Mouse (Mus musculus) forebrain, embryonic 13.5 days (tissue): ENCODE results near the gene Zfp764. TPM values are rescaled to one million over a fixed set of nuclear protein-coding genes. Genes with fewer than 3 reads are reported as not detected.
A peak's percentile ranks its signal among the peaks of the same experiment; 100 is the strongest.
"Not testable (repeated sequence)": the region's sequence is repeated elsewhere in the genome, so short reads cannot be mapped to it uniquely, and the experiment has no call there.

ENCODE experiments used
- ATAC-seq: fragments of 200-750 bp; cut with Nextera tagmentation; 2 replicates; pipeline ENCODE4 v1.8.0; 2017
- H3K27ac ChIP-seq: fragments of 300-500 bp; sonication (generic); 2 replicates; pipeline ENCODE4 v1.5.1; 2015; ENCODE audit warnings: inconsistent platforms, mild to moderate bottlenecking, moderate library complexity
- H3K27me3 ChIP-seq: fragments of 300-500 bp; sonication (generic); 2 replicates; pipeline ENCODE4 v1.6.1; 2015; ENCODE audit warnings: mild to moderate bottlenecking, inconsistent platforms
- H3K36me3 ChIP-seq: fragments of 300-500 bp; sonication (generic); 2 replicates; pipeline ENCODE4 v1.6.1; 2015; ENCODE audit warnings: mild to moderate bottlenecking, inconsistent platforms; ENCODE audit not compliant: poor library complexity, severe bottlenecking
- H3K4me1 ChIP-seq: fragments of 300-500 bp; sonication (generic); 2 replicates; pipeline ENCODE4 v1.6.1; 2015; ENCODE audit warnings: inconsistent platforms
- H3K4me2 ChIP-seq: fragments of 300-500 bp; sonication (generic); 2 replicates; pipeline ENCODE4 v1.6.1; 2015; ENCODE audit warnings: inconsistent platforms, mild to moderate bottlenecking, moderate library complexity
- H3K4me3 ChIP-seq: fragments of 300-500 bp; sonication (generic); 2 replicates; pipeline ENCODE4 v1.5.1; 2015; ENCODE audit warnings: mild to moderate bottlenecking, inconsistent platforms
- H3K9ac ChIP-seq: fragments of 300-500 bp; sonication (generic); 2 replicates; pipeline ENCODE4 v1.6.1; 2015; ENCODE audit warnings: mild to moderate bottlenecking, inconsistent platforms
- H3K9me3 ChIP-seq: fragments of 300-500 bp; sonication (generic); replicated peaks from 2 replicates; pipeline ENCODE4 v1.6.1; 2016; ENCODE audit warnings: inconsistent platforms
- WGBS: fragments of 180-500 bp; shearing (Covaris S2); methylation state at CpG from one replicate; pipeline ENCODE4 v1.1.7; 2015; 5-methylcytosine and 5-hydroxymethylcytosine counted together
- polyA plus RNA-seq: library from polyadenylated mRNA; unstranded; fragments of >200 nt; fragmentation: Nextera tagmentation; extraction: Ambion mirVana; gene quantifications from 2 replicates; pipeline ENCODE4 v1.2.1, GENCODE M21; 2015

Gene Zfp764
- polyA plus RNA-seq, 1 experiment from 2014 or later = 4.3 TPM

DNA sequence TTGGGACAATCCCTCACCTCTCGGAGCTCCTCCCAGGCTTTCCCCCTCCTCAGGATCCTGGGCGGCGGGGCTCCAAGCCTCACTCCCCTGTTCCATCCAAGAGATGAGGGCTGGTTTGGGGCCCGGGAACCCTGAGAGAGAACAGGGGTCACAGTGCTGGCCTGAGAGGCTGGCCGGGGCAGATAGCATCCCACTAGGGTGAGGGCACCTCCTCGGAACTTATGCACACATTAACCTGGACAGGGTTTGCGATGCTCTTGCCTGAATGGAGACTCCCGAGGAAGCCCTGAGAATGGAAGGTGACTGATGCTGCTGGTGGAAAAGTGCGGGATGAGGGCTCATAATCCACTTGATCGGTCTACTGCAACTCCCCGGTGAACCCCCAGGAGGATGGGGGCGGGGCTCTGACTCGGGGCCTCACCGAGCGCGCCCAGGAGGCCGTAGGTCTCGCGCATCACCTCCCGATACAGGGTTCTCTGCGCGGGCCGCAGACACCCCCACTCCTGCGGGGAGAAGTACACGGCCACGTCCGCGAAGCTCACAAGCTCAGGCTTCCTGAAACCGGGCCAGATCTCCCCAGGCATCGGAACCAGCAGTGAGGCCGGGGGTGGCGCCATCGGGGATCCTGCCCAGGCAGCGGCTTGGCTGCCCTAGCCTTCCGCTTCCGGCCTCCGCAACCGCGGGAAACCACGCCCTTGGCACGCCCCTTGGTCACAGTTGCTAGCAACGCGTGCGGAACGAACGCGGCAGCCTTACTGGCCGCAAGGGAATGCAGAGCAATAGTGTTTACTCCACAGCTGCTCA is 15.0 kb upstream of the Zfp764 start, which contains the start of gene Zfp688:
Gene Zfp688 (minus strand): TSS at position 681 of the 804 bp plus-strand sequence.
- Histone ChIP-seq H3K4me2 (peak within 1 kb of the TSS; percentile 99), H3K27me3 (peaks cover 19% of the 10 kb centered on the region), H3K4me1 (peaks cover 13% of the 10 kb centered on the region), H3K27ac (0 out of 2 replicates have a peak within 1 kb of the TSS, but pooled peaks have one; percentile 40), H3K9ac (peak within 1 kb of the TSS; percentile 93), H3K36me3 (peaks cover 21% of the 10 kb centered on the region), H3K4me3 (peak within 1 kb of the TSS; percentile 87), H3K9me3 (no peaks in the 10 kb centered on the region)
- peak; percentile 98 for ATAC-seq
- WGBS = under 1% methylated on average over 48 of the region's 48 CpGs

GRCm38 (mm10) chr7:127411418-127411817 is 4.8 kb upstream of the Zfp764 start:
- peaks cover 4% of the 10 kb centered on the region; the same call in 1 of the 2 replicates for H3K36me3 ChIP-seq
- WGBS = 88% methylated on average over 2 of the region's 2 CpGs
- ATAC-seq = no peak

DNA sequence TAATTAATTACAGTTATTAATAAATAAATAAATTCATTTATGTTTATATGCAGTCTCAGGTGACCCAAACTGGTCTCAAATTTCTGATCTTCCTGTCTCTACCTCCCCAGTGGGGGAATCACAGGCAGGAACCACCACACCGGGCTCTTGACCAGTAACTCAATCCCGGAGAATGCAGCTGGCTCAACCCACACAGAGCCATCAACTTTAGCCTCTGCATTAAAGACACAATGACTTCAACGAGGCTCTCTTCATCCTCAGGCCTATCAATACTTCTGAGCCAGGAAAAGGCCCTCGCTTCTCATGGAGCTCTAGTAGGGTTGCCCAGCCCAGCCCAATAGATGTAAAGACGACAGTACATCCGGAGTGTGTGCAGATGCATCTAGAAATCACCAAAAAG is 2.5 kb downstream of the Zfp764 start:
- not testable (repeated sequence) for H3K27me3 ChIP-seq, H3K27ac ChIP-seq, H3K9ac ChIP-seq, H3K4me1 ChIP-seq, H3K4me3 ChIP-seq, H3K36me3 ChIP-seq, H3K4me2 ChIP-seq, ATAC-seq, H3K9me3 ChIP-seq
- 97% methylated on average over 6 of the region's 6 CpGs for WGBS

More at GRCm38 (mm10) chr7:127411418-127411817, 4.8 kb upstream of the Zfp764 start:
- H3K4me2 ChIP-seq = no peak overlapping the region
- no peaks in the 10 kb centered on the region for H3K9me3 ChIP-seq
- no peaks in the 10 kb centered on the region for H3K4me1 ChIP-seq
- no peak overlapping the region for H3K27ac ChIP-seq
- no peaks in the 10 kb centered on the region for H3K27me3 ChIP-seq
- H3K4me3 ChIP-seq = no peak overlapping the region
- no peak overlapping the region for H3K9ac ChIP-seq

DNA sequence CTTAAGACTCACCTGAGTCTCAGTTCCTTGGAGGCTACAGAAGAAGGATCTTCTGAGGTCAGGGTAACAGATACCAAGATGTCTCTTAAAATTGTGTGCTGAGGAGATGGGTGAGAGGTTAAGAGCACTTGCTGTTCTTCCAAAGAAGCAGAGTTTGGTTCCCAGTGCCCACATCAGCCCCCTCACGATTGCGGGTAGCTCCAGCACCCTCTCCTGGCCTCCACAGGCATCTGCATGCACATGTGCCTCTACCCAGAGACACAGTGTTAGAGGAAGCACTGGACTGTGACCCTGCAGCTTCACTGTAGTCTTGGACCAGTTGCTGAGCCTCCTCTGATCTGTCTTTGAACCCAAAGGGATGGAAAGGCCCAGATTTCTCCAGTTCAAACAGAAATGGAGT is 3.6 kb downstream of the Zfp764 start:
- Histone ChIP-seq H3K36me3 (peaks cover 6% of the 10 kb centered on the region; the same call in 1 of the 2 replicates), H3K4me2 (no peak overlapping the region), H3K9ac (no peak overlapping the region), H3K27me3 (no peaks in the 10 kb centered on the region), H3K27ac (no peak overlapping the region), H3K4me3 (no peak overlapping the region), H3K9me3 (no peaks in the 10 kb centered on the region), H3K4me1 (peaks cover 8% of the 10 kb centered on the region; the same call in 1 of the 2 replicates)
- 42% methylated on average over 2 of the region's 2 CpGs for WGBS
- no peak for ATAC-seq

- ATAC-seq = no peak
- Histone ChIP-seq H3K9me3 (no peaks in the 10 kb centered on the region), H3K27ac (no peak overlapping the region), H3K27me3 (0 out of 2 replicates have a peak, but pooled peaks cover 9% of the 10 kb centered on the region), H3K9ac (no peak overlapping the region), H3K4me2 (no peak overlapping the region), H3K4me3 (no peak overlapping the region), H3K4me1 (no peaks in the 10 kb centered on the region), H3K36me3 (peaks cover 6% of the 10 kb centered on the region; the same call in 1 of the 2 replicates)
- 58% methylated on average over 3 of the region's 3 CpGs for WGBS
Observed at GRCm38 (mm10) chr7:127400355-127400754, 6.3 kb downstream of the Zfp764 start.

- Histone ChIP-seq H3K9ac (peak overlapping the region; percentile 55), H3K4me1 (peaks cover 17% of the 10 kb centered on the region), H3K4me3 (peak overlapping the region; percentile 71), H3K9me3 (no peaks in the 10 kb centered on the region), H3K36me3 (peaks cover 14% of the 10 kb centered on the region), H3K27ac (peak overlapping the region; percentile 57; the same call in 1 of the 2 replicates), H3K27me3 (0 out of 2 replicates have a peak, but pooled peaks cover 9% of the 10 kb centered on the region), H3K4me2 (peak overlapping the region; percentile 78)
- no peak; the same call in 1 of the 2 replicates for ATAC-seq
- WGBS = 25% methylated on average over 7 of the region's 7 CpGs
Observed at GRCm38 (mm10) chr7:127393944-127394333, 12.7 kb downstream of the Zfp764 start.

DNA sequence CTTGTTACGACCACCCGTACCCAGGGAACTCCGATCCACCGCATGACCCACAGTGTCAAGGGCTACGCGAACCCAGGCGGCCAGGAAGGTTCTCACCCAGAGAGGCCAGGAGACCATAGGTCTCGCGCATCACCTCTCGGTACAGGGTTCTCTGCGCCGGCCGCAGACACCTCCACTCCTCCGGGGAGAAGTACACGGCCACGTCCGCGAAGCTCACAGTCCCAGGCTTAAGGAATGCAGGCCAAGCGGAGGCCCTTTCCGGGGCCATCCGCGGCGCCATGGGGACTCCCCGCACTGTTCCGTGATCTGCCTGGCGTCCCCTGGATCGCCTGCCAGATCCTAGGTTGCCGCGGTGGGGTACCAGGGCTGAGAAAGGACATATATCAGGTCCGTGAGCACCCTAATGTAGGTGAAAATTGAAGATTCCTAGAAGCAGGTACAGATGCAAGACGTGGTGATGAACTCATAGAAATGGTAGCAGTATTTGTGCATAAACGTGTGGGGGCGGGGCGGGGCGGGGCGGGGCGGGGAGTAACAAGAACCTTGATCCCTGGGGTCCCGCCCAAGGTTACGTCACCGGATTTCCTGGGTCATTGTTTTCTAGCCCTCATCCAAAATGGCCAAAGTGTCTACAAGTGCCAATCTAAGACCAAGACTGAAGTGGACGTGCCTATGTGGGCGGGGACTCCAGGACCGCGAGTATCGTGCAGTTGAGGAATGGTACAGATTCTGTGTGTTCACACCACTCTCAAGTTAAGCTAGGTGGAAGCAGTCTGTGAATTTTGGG is 13.3 kb downstream of the Zfp764 start, which contains the start of gene E430018J23Rik:
Gene E430018J23Rik (minus strand): TSS at position 473 of the 787 bp plus-strand sequence.
- Histone ChIP-seq H3K27ac (peak within 1 kb of the TSS; percentile 82), H3K4me1 (peaks cover 17% of the 10 kb centered on the region), H3K4me3 (peak within 1 kb of the TSS; percentile 71), H3K36me3 (peaks cover 14% of the 10 kb centered on the region), H3K9me3 (no peaks in the 10 kb centered on the region), H3K9ac (peak within 1 kb of the TSS; percentile 76), H3K4me2 (peak within 1 kb of the TSS; percentile 78), H3K27me3 (0 out of 2 replicates have a peak, but pooled peaks cover 9% of the 10 kb centered on the region)
- under 1% methylated on average over 45 of the region's 45 CpGs for WGBS
- ATAC-seq = peak; percentile 94

GRCm38 (mm10) chr7:127392251-127392824 is 14.3 kb downstream of the Zfp764 start:
- Histone ChIP-seq H3K4me1 (peaks cover 17% of the 10 kb centered on the region), H3K36me3 (peaks cover 14% of the 10 kb centered on the region), H3K4me2 (peak overlapping the region; percentile 78), H3K27ac (0 out of 2 replicates have a peak overlapping the region, but pooled peaks have one; percentile 82), H3K9me3 (no peaks in the 10 kb centered on the region), H3K9ac (peak overlapping the region; percentile 76), H3K27me3 (0 out of 2 replicates have a peak, but pooled peaks cover 9% of the 10 kb centered on the region), H3K4me3 (peak overlapping the region; percentile 71)
- WGBS = 83% methylated on average over 8 of the region's 8 CpGs
- ATAC-seq = no peak

DNA sequence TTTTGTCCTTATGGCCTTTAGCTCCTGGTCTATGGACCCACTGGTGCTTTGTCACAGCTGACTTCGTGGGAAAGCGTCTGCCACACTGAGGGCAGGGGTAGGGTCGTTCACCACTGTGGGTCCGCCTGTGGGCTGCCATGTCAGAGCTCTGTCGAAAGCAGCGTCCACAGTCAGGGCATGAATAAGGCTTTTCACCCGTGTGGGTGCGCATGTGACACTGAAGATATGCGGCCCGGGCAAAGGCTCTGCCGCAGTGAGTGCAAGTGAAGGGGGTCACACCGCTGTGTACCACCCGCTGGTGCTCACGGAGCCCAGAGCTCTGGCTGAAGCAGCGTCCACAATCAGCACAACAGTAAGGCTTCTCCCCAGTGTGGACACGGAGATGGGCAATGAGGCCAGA is 15.1 kb downstream of the Zfp764 start:
- Histone ChIP-seq H3K9ac (no peak overlapping the region), H3K27me3 (0 out of 2 replicates have a peak, but pooled peaks cover 3% of the 10 kb centered on the region), H3K9me3 (no peaks in the 10 kb centered on the region), H3K4me1 (peaks cover 17% of the 10 kb centered on the region), H3K4me3 (no peak overlapping the region), H3K27ac (no peak overlapping the region), H3K36me3 (peaks cover 14% of the 10 kb centered on the region), H3K4me2 (no peak overlapping the region)
- ATAC-seq = no peak
- 98% methylated on average over 16 of the region's 16 CpGs for WGBS

DNA sequence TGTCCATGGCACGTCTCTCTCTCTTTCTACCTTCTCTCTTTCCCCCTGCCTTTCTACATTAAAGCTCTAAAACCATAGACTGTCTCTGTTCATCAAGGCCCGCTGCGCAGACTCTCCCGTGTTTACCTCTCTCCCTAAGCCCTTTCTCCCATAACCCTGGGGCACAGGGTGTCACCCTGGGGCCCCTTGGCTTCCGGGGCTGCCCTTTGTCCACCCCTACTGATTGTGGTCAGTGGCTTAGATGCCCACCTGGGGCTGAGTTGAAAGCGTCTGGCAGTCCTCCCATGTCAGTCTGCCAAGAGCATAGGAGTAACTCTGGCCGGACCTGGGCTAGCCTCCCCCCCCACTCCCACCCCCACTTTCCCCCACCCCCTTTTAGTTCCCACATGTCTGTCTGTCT is 16.3 kb downstream of the Zfp764 start:
- WGBS = 81% methylated on average over 7 of the region's 7 CpGs

GRCm38 (mm10) chr7:127388201-127388600 is 18.4 kb downstream of the Zfp764 start:
- peaks cover 29% of the 10 kb centered on the region for H3K36me3 ChIP-seq
- not testable (repeated sequence) for H3K9ac ChIP-seq, ATAC-seq, H3K4me2 ChIP-seq, H3K4me3 ChIP-seq, H3K27me3 ChIP-seq, H3K9me3 ChIP-seq, H3K27ac ChIP-seq
- H3K4me1 ChIP-seq = peaks cover 18% of the 10 kb centered on the region

More for the DNA sequence above, 16.3 kb downstream of the Zfp764 start:
- no peak overlapping the region for H3K4me2 ChIP-seq
- no peak for ATAC-seq
- no peak overlapping the region for H3K9ac ChIP-seq
- H3K4me3 ChIP-seq = no peak overlapping the region
- no peaks in the 10 kb centered on the region for H3K9me3 ChIP-seq
- H3K27ac ChIP-seq = no peak overlapping the region
- H3K27me3 ChIP-seq = no peaks in the 10 kb centered on the region
- peaks cover 24% of the 10 kb centered on the region for H3K4me1 ChIP-seq
- peaks cover 17% of the 10 kb centered on the region for H3K36me3 ChIP-seq
